10 mouse cellular contexts compared by ENCODE assay signal in genomic region chr11:106742388-106742841, GRCm38 (mm10). TPM values are rescaled to one million over a fixed set of nuclear protein-coding genes. Genes with fewer than 3 reads are reported as not detected.
A peak's percentile ranks its signal among the peaks of the same experiment; 100 is the strongest.
DNase-seq lines count a peak whose midpoint lies in the region; ATAC-seq and TF ChIP-seq lines count a peak whose summit lies in the region.
"Had no signal": no experiment of that assay in that cellular context is flagged by ENCODE, and none has a peak within 500 bp of the region (broad histone marks: within the 10 kb centered on the region; RNA-seq: fewer than 3 reads in every experiment).

No protein-coding gene starts in this region.

- ATAC-seq in lung, embryonic 14.5 days (ENCODE audit: insufficient read depth): no peak

- H3K4me1 ChIP-seq in lung, embryonic 14.5 days (ENCODE audit: insufficient read depth): no peaks in the 10 kb centered on the region

- no peak overlapping the region for H3K4me3 ChIP-seq in lung, embryonic 14.5 days (ENCODE audit: low read depth, low read length)
- H3K4me3 ChIP-seq: heart, embryonic 15.5 days; lung, embryonic 15.5 days had no signal

- WGBS in lung, embryonic 14.5 days: 43% methylated on average over 6 of the region's 6 CpGs

- no peak overlapping the region for H3K4me2 ChIP-seq in lung, embryonic 14.5 days
- H3K4me2 ChIP-seq: heart, embryonic 15.5 days; lung, embryonic 15.5 days had no signal

- no peaks in the 10 kb centered on the region for H3K27me3 ChIP-seq in lung, embryonic 14.5 days (ENCODE audit: insufficient read depth, low read length)
- H3K27me3 ChIP-seq: heart, embryonic 15.5 days; lung, embryonic 15.5 days had no signal

- H3K27ac ChIP-seq in lung, embryonic 14.5 days (ENCODE audit: low read depth): no peak overlapping the region
- H3K27ac ChIP-seq: heart, embryonic 15.5 days; lung, embryonic 15.5 days had no signal

- peak; percentile 76 for DNase-seq in embryo, embryonic 10.5 days (ENCODE audit: low spot score)
- DNase-seq in embryo, embryonic 10 days (ENCODE audit: low spot score): no peak
- DNase-seq in lung, embryonic 14.5 days: peak; percentile 82
- no peak for DNase-seq in lung, postnatal 14 days
- peak; percentile 59 for DNase-seq in brain, adult 2 months (ENCODE audit: low read depth, low spot score)
- DNase-seq in retina, embryonic 14.5 days (ENCODE audit: low spot score): peak; percentile 81
- no peak for DNase-seq in thymus, postnatal 14 days
- no peak for DNase-seq in adrenal gland, adult 18-20 months (ENCODE audit: low spot score in 2 of 2)

- TF ChIP-seq CTCF in lung, embryonic 14.5 days (IDR thresholded peaks at IDR 0.05; ENCODE audit: low read depth): peak; percentile 67

- no peaks in the 10 kb centered on the region; the same call in 1 of the 2 replicates for H3K9me3 ChIP-seq in lung, embryonic 14.5 days (ENCODE audit: low read depth, low read length)
- H3K9me3 ChIP-seq: heart, embryonic 15.5 days; lung, embryonic 15.5 days had no signal

- no peaks in the 10 kb centered on the region for H3K36me3 ChIP-seq in lung, embryonic 14.5 days (ENCODE audit: insufficient read depth)
- H3K36me3 ChIP-seq: heart, embryonic 15.5 days; lung, embryonic 15.5 days had no signal

- no peak overlapping the region for H3K9ac ChIP-seq in lung, embryonic 14.5 days
- H3K9ac ChIP-seq: heart, embryonic 15.5 days; lung, embryonic 15.5 days had no signal

RNA-seq across cellular contexts. Expression of gene Pecam1, which starts 8.0 kb away (rescaled TPM):
- polyA plus RNA-seq in lung, embryonic 14.5 days (2014; fragmentation: Nextera tagmentation; extraction: Ambion mirVana): 89.5 and 95.9 TPM in 2 replicates
- 10 to 100 TPM; 57.1 to 63.6 TPM for total RNA-seq in adrenal gland, adult 18-20 months (2021)

RNA-seq across cellular contexts. Expression of gene Milr1, which starts 8.6 kb away (rescaled TPM):
- 1.6 and 1.7 TPM in 2 replicates for polyA plus RNA-seq in lung, embryonic 14.5 days (2014; fragmentation: Nextera tagmentation; extraction: Ambion mirVana)
- total RNA-seq in adrenal gland, adult 18-20 months (2021): 1 to 10 TPM in 1 of 2 experiments, under 1 TPM in 1; 0.83 to 1.2 TPM

RNA-seq across cellular contexts. Expression of gene Polg2, which starts 36.9 kb away (rescaled TPM):
- 8.6 and 9.9 TPM in 2 replicates for polyA plus RNA-seq in lung, embryonic 14.5 days (2014; fragmentation: Nextera tagmentation; extraction: Ambion mirVana)
- 1 to 10 TPM; 4.3 to 6.1 TPM for total RNA-seq in adrenal gland, adult 18-20 months (2021)

RNA-seq across cellular contexts. Expression of gene Ddx5, which starts 46.6 kb away (rescaled TPM):
- 408 and 429 TPM in 2 replicates for polyA plus RNA-seq in lung, embryonic 14.5 days (2014; fragmentation: Nextera tagmentation; extraction: Ambion mirVana)
- 100 to 1,000 TPM; 828 to 881 TPM for total RNA-seq in adrenal gland, adult 18-20 months (2021)

RNA-seq across cellular contexts. Expression of gene Cep95, which starts 46.6 kb away (rescaled TPM):
- polyA plus RNA-seq in lung, embryonic 14.5 days (2014; fragmentation: Nextera tagmentation; extraction: Ambion mirVana): 17.1 and 18.8 TPM in 2 replicates
- 1 to 10 TPM; 7.6 to 8.4 TPM for total RNA-seq in adrenal gland, adult 18-20 months (2021)

Comparison
In these comparisons a context has a peak if more than half of its experiments do, and no peak if none do; other contexts are left out.
1. DNase-seq: peak in embryo, embryonic 10.5 days (single experiment), lung, embryonic 14.5 days (single experiment), brain, adult 2 months (single experiment) and retina, embryonic 14.5 days (single experiment); none in embryo, embryonic 10 days (single experiment), lung, postnatal 14 days (single experiment), thymus, postnatal 14 days (single experiment) and adrenal gland, adult 18-20 months (0 of 2).